Mouse (Mus musculus): Measurements from ENCODE around the gene Mrpl20. TPM values are rescaled to one million over a fixed set of nuclear protein-coding genes. Genes with fewer than 3 reads are reported as not detected.

Gene Mrpl20
- polyA plus RNA-seq, 1 experiment from 2014 or later: 275 TPM

DNA sequence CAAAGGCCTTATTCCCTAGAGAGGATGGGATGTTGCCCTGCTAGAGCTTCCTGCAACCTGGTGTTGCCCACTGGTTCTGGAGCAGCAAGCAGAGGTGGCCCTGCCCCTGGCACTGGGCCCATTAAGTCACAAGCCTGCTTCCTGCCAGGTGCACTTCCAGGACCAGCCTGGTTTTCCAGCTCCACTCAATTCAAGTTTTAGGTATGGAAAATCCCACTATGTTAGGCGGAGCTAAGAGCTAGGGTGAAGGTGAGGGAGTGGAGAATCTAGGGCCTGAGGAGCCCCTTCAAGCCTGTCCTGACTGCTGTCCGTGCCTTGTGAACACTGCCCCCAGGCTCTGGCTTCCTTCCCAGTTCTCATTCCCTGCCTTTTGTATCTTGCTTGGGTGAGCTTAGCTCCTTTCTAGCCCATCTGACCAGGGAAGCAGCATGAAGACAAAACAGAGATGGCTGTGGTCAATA is 49.3 kb downstream of the Mrpl20 start:
- no peak overlapping the region for H3K27ac ChIP-seq (ENCODE audit: low read depth, low read length)
- no peaks in the 10 kb centered on the region for H3K27me3 ChIP-seq (ENCODE audit: control insufficient read depth, insufficient read depth, low read length)
- WGBS: 80% methylated on average over 2 of the region's 2 CpGs
- H3K4me2 ChIP-seq (ENCODE audit: low read depth, low read length): no peak overlapping the region
- H3K9me3 ChIP-seq (ENCODE audit: control insufficient read depth, low read length): no peaks in the 10 kb centered on the region
- H3K4me1 ChIP-seq (ENCODE audit: control insufficient read depth, insufficient read depth, low read length): peaks cover 25% of the 10 kb centered on the region
- no peak overlapping the region for H3K4me3 ChIP-seq (ENCODE audit: low read depth, low read length)
- no peak overlapping the region for H3K9ac ChIP-seq (replicated peaks; ENCODE audit: low read depth, low read length)
- no peak for ATAC-seq (ENCODE audit: low read depth)
- H3K36me3 ChIP-seq (ENCODE audit: control insufficient read depth, insufficient read depth, low read length): peaks cover 24% of the 10 kb centered on the region

DNA sequence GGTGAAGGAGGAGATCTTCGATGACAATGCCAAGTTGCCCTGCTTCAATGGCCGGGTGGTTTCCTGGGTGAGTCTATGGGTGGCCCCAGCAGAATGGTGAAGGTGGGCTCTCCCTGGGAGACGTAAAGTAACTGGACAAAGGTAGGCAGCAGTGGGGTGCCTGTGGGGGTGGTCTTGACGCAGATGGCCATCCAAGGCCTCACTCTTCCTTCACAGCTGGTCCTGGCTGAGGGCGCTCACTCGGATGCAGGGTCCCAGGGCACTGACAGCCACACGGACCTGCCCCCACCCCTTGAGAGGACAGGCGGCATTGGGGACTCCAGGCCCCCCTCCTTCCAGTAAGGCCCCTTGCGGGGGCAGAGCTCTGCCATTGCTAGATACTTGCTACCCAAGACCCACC is 50.7 kb downstream of the Mrpl20 start:
- Histone ChIP-seq H3K27me3 (ENCODE audit: control insufficient read depth, insufficient read depth, low read length) (no peaks in the 10 kb centered on the region), H3K4me1 (ENCODE audit: control insufficient read depth, insufficient read depth, low read length) (peaks cover 19% of the 10 kb centered on the region), H3K27ac (ENCODE audit: low read depth, low read length) (no peak overlapping the region), H3K4me2 (ENCODE audit: low read depth, low read length) (no peak overlapping the region), H3K4me3 (ENCODE audit: low read depth, low read length) (no peak overlapping the region), H3K9me3 (ENCODE audit: control insufficient read depth, low read length) (no peaks in the 10 kb centered on the region), H3K9ac (replicated peaks; ENCODE audit: low read depth, low read length) (no peak overlapping the region), H3K36me3 (ENCODE audit: control insufficient read depth, insufficient read depth, low read length) (peaks cover 37% of the 10 kb centered on the region)
- no peak for ATAC-seq (ENCODE audit: low read depth)
- WGBS: 93% methylated on average over 9 of the region's 9 CpGs

DNA sequence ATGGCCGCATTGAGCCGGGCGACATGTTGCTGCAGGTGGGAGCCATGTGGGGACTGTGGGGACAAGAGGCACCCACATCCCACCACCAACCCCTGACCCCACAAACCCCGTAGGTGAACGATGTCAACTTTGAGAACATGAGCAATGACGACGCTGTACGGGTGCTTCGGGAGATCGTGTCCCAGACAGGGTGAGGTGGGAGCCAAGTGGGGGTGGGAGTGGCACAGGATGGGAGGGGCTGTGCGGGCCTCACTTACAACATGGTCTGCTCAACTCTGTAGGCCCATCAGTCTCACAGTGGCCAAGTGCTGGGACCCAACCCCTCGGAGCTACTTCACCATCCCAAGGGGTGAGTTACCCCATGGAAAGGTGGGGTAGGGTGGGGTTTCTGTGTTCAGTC is 52.3 kb downstream of the Mrpl20 start:
- peaks cover 44% of the 10 kb centered on the region for H3K36me3 ChIP-seq (ENCODE audit: control insufficient read depth, insufficient read depth, low read length)
- ATAC-seq (ENCODE audit: low read depth): 0 out of 2 replicates have a peak, but pooled peaks have one; percentile 16

DNA sequence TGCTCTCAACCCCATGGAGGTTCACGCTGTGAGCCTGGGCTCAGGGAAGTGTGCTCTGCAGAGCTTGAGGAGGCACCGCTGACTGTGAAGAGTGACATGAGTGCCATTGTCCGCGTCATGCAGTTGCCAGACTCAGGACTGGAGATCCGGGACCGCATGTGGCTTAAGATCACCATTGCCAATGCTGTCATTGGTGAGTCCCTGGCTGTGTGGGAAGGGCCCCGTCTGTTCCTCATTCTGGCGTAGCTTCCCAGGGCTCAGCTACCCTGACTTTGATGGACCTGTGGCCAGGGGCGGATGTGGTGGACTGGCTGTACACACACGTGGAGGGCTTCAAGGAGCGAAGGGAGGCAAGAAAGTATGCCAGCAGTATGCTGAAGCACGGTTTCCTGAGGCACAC is 53.4 kb downstream of the Mrpl20 start:
- no peaks in the 10 kb centered on the region for H3K4me1 ChIP-seq (ENCODE audit: control insufficient read depth, insufficient read depth, low read length)
- H3K9ac ChIP-seq (replicated peaks; ENCODE audit: low read depth, low read length): no peak overlapping the region
- H3K36me3 ChIP-seq (ENCODE audit: control insufficient read depth, insufficient read depth, low read length): peaks cover 54% of the 10 kb centered on the region
- H3K9me3 ChIP-seq (ENCODE audit: control insufficient read depth, low read length): no peaks in the 10 kb centered on the region
- no peak overlapping the region for H3K4me2 ChIP-seq (ENCODE audit: low read depth, low read length)
- WGBS: 94% methylated on average over 12 of the region's 12 CpGs
- H3K27me3 ChIP-seq (ENCODE audit: control insufficient read depth, insufficient read depth, low read length): no peaks in the 10 kb centered on the region
- H3K4me3 ChIP-seq (ENCODE audit: low read depth, low read length): no peak overlapping the region
- ATAC-seq (ENCODE audit: low read depth): no peak
- no peak overlapping the region for H3K27ac ChIP-seq (ENCODE audit: low read depth, low read length)

More for the DNA sequence above, 52.3 kb downstream of the Mrpl20 start:
- H3K27ac ChIP-seq (ENCODE audit: low read depth, low read length): no peak overlapping the region
- H3K4me2 ChIP-seq (ENCODE audit: low read depth, low read length): no peak overlapping the region
- H3K9me3 ChIP-seq (ENCODE audit: control insufficient read depth, low read length): no peaks in the 10 kb centered on the region
- WGBS: 99% methylated on average over 12 of the region's 12 CpGs
- no peak overlapping the region for H3K4me3 ChIP-seq (ENCODE audit: low read depth, low read length)
- no peak overlapping the region for H3K9ac ChIP-seq (replicated peaks; ENCODE audit: low read depth, low read length)
- H3K4me1 ChIP-seq (ENCODE audit: control insufficient read depth, insufficient read depth, low read length): peaks cover 4% of the 10 kb centered on the region; the same call in 1 of the 2 replicates
- no peaks in the 10 kb centered on the region for H3K27me3 ChIP-seq (ENCODE audit: control insufficient read depth, insufficient read depth, low read length)

DNA sequence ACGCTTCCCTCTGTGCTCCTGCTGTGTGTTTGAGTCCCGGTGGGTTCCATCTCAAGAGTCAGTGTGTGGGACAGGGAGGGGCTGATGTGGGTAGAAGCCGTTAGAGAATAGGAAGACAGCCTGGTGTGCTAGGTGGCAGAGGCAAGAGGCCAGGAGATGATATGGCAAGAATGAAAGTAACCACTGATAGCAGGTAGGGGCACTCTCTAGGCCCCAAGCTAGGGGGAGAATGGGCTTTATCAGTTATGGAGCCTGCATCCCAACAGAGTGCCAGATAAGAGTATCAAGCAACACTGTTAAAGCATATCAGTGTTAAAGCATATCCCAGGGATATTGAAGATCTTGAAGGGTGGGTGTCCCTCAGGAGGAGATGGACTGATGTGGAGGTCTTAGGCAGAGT is 54.2 kb downstream of the Mrpl20 start:
- H3K4me1 ChIP-seq (ENCODE audit: control insufficient read depth, insufficient read depth, low read length): no peaks in the 10 kb centered on the region
- WGBS: 91% methylated on average over 3 of the region's 3 CpGs
- no peak overlapping the region for H3K4me3 ChIP-seq (ENCODE audit: low read depth, low read length)

DNA sequence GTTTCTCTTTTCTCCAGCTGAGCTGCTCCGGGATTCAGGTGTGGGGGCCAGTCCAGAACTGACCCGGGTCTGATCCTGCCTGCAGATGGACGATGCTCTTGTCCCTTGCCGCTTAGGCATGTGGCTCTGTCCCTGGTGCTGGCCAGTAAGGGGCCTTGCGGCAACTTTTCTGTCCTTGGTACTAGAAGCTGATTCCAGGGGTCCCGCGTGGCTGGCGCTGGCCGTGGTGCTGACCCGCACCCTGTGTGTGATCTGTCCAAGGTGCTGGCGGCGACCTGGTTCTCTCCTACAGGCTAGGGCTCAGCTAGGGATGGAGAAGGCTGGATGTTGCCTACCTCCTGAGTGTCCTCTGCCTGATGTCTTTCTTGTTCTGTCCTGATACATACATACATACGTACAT is 56.6 kb downstream of the Mrpl20 start:
- Histone ChIP-seq H3K36me3 (ENCODE audit: control insufficient read depth, insufficient read depth, low read length) (peaks cover 59% of the 10 kb centered on the region), H3K4me1 (ENCODE audit: control insufficient read depth, insufficient read depth, low read length) (no peaks in the 10 kb centered on the region), H3K9me3 (ENCODE audit: control insufficient read depth, low read length) (no peaks in the 10 kb centered on the region), H3K27me3 (ENCODE audit: control insufficient read depth, insufficient read depth, low read length) (no peaks in the 10 kb centered on the region), H3K27ac (ENCODE audit: low read depth, low read length) (no peak overlapping the region), H3K9ac (replicated peaks; ENCODE audit: low read depth, low read length) (no peak overlapping the region), H3K4me2 (ENCODE audit: low read depth, low read length) (no peak overlapping the region), H3K4me3 (ENCODE audit: low read depth, low read length) (no peak overlapping the region)
- WGBS: 33% methylated on average over 13 of the region's 13 CpGs
- no peak for ATAC-seq (ENCODE audit: low read depth)

More for the DNA sequence above, 54.2 kb downstream of the Mrpl20 start:
- Histone ChIP-seq H3K27me3 (ENCODE audit: control insufficient read depth, insufficient read depth, low read length) (no peaks in the 10 kb centered on the region), H3K4me2 (ENCODE audit: low read depth, low read length) (no peak overlapping the region), H3K36me3 (ENCODE audit: control insufficient read depth, insufficient read depth, low read length) (peaks cover 59% of the 10 kb centered on the region), H3K9me3 (ENCODE audit: control insufficient read depth, low read length) (no peaks in the 10 kb centered on the region), H3K9ac (replicated peaks; ENCODE audit: low read depth, low read length) (no peak overlapping the region), H3K27ac (ENCODE audit: low read depth, low read length) (no peak overlapping the region)
- ATAC-seq (ENCODE audit: low read depth): no peak

Small RNAs within 50 kb of the gene (microRNA-seq; reads per million reads assigned to microRNA genes)
- gene Gm27743: not detected

Other genes with a start within 250 kb of the Mrpl20 start
- gene Nadk, start 240.5 kb upstream of the Mrpl20 start, polyA plus RNA-seq (2014; fragmentation: Nextera tagmentation; extraction: Ambion mirVana): 79.1 and 93.0 TPM in 2 replicates
- 21.0 and 21.4 TPM in 2 replicates for gene Slc35e2, start 201.5 kb upstream of the Mrpl20 start, polyA plus RNA-seq (2014; fragmentation: Nextera tagmentation; extraction: Ambion mirVana)
- gene Cdk11b, start 178.0 kb upstream of the Mrpl20 start, polyA plus RNA-seq (2014; fragmentation: Nextera tagmentation; extraction: Ambion mirVana): 46.7 and 54.1 TPM in 2 replicates
- gene Gm10563, start 157.5 kb upstream of the Mrpl20 start, polyA plus RNA-seq (2014; fragmentation: Nextera tagmentation; extraction: Ambion mirVana): not detected in 2 replicates
- gene Mmp23, start 149.5 kb upstream of the Mrpl20 start, polyA plus RNA-seq (2014; fragmentation: Nextera tagmentation; extraction: Ambion mirVana): 1.3 and 6.6 TPM in 2 replicates
- gene Mib2, start 133.7 kb upstream of the Mrpl20 start, polyA plus RNA-seq (2014; fragmentation: Nextera tagmentation; extraction: Ambion mirVana): 35.5 and 36.8 TPM in 2 replicates
- 8.5 and 10.4 TPM in 2 replicates for gene Fndc10, start 108.5 kb upstream of the Mrpl20 start, polyA plus RNA-seq (2014; fragmentation: Nextera tagmentation; extraction: Ambion mirVana)
- 172 and 179 TPM in 2 replicates for gene Ssu72, start 98.1 kb upstream of the Mrpl20 start, polyA plus RNA-seq (2014; fragmentation: Nextera tagmentation; extraction: Ambion mirVana)
- gene Tmem240, start 68.1 kb upstream of the Mrpl20 start, polyA plus RNA-seq (2014; fragmentation: Nextera tagmentation; extraction: Ambion mirVana): 6.8 and 9.6 TPM in 2 replicates
- gene Atad3a, start 41.8 kb upstream of the Mrpl20 start, polyA plus RNA-seq (2014; fragmentation: Nextera tagmentation; extraction: Ambion mirVana): 82.6 and 85.0 TPM in 2 replicates
- 17.4 and 23.1 TPM in 2 replicates for gene Vwa1, start 28.2 kb upstream of the Mrpl20 start, polyA plus RNA-seq (2014; fragmentation: Nextera tagmentation; extraction: Ambion mirVana)
- 0.92 and 1.2 TPM in 2 replicates for gene Tmem88b, start 17.0 kb upstream of the Mrpl20 start, polyA plus RNA-seq (2014; fragmentation: Nextera tagmentation; extraction: Ambion mirVana)
- not detected in 2 replicates for gene Ankrd65, start 12.4 kb upstream of the Mrpl20 start, polyA plus RNA-seq (2014; fragmentation: Nextera tagmentation; extraction: Ambion mirVana)
- gene Ccnl2, start 9.6 kb downstream of the Mrpl20 start, polyA plus RNA-seq (2014; fragmentation: Nextera tagmentation; extraction: Ambion mirVana): 153 and 173 TPM in 2 replicates
- 120 and 127 TPM in 2 replicates for gene Aurkaip1, start 28.4 kb downstream of the Mrpl20 start, polyA plus RNA-seq (2014; fragmentation: Nextera tagmentation; extraction: Ambion mirVana)
- 9.6 and 24.0 TPM in 2 replicates for gene Mxra8, start 36.8 kb downstream of the Mrpl20 start, polyA plus RNA-seq (2014; fragmentation: Nextera tagmentation; extraction: Ambion mirVana)
- gene Dvl1, start 44.5 kb downstream of the Mrpl20 start, polyA plus RNA-seq (2014; fragmentation: Nextera tagmentation; extraction: Ambion mirVana): 14.0 and 16.1 TPM in 2 replicates
- gene Tas1r3, start 60.5 kb downstream of the Mrpl20 start, polyA plus RNA-seq (2014; fragmentation: Nextera tagmentation; extraction: Ambion mirVana): 0.45 and 0.47 TPM in 2 replicates
- 31.4 and 31.8 TPM in 2 replicates for gene Cptp, start 66.6 kb downstream of the Mrpl20 start, polyA plus RNA-seq (2014; fragmentation: Nextera tagmentation; extraction: Ambion mirVana)
- gene Ints11, start 66.7 kb downstream of the Mrpl20 start, polyA plus RNA-seq (2014; fragmentation: Nextera tagmentation; extraction: Ambion mirVana): 74.9 and 75.8 TPM in 2 replicates
- 53.4 and 57.4 TPM in 2 replicates for gene Pusl1, start 88.9 kb downstream of the Mrpl20 start, polyA plus RNA-seq (2014; fragmentation: Nextera tagmentation; extraction: Ambion mirVana)
- gene Acap3, start 88.9 kb downstream of the Mrpl20 start, polyA plus RNA-seq (2014; fragmentation: Nextera tagmentation; extraction: Ambion mirVana): 67.8 and 76.7 TPM in 2 replicates
- gene Ube2j2, start 141.0 kb downstream of the Mrpl20 start, polyA plus RNA-seq (2014; fragmentation: Nextera tagmentation; extraction: Ambion mirVana): 123 and 124 TPM in 2 replicates
- gene C1qtnf12, start 159.4 kb downstream of the Mrpl20 start, polyA plus RNA-seq (2014; fragmentation: Nextera tagmentation; extraction: Ambion mirVana): 10.5 and 11.5 TPM in 2 replicates
- gene B3galt6, start 189.8 kb downstream of the Mrpl20 start, polyA plus RNA-seq (2014; fragmentation: Nextera tagmentation; extraction: Ambion mirVana): 37.4 and 38.1 TPM in 2 replicates
- gene Sdf4, start 190.0 kb downstream of the Mrpl20 start, polyA plus RNA-seq (2014; fragmentation: Nextera tagmentation; extraction: Ambion mirVana): 123 and 125 TPM in 2 replicates
- 0.20 and 0.70 TPM in 2 replicates for gene Tnfrsf4, start 211.0 kb downstream of the Mrpl20 start, polyA plus RNA-seq (2014; fragmentation: Nextera tagmentation; extraction: Ambion mirVana)
- 1.5 and 2.7 TPM in 2 replicates for gene Tnfrsf18, start 223.3 kb downstream of the Mrpl20 start, polyA plus RNA-seq (2014; fragmentation: Nextera tagmentation; extraction: Ambion mirVana)

Data from neural tube, embryonic 14.5 days (tissue).